Mouse (Mus musculus) thymus, adult 2 months (tissue): ENCODE data around the gene Naaladl2. TPM values are rescaled to one million over a fixed set of nuclear protein-coding genes. Genes with fewer than 3 reads are reported as not detected.

Source experiments
- DNase-seq: peaks from one replicate; pipeline ENCODE4 v3.0.0; 2021
- H3K27ac ChIP-seq: fragments of 200-500 bp; 2 replicates; pipeline ENCODE4 v1.5.1; 2012; ENCODE audit warnings: low read length, control low read depth; ENCODE audit not compliant: control insufficient read depth, insufficient read depth
- H3K27me3 ChIP-seq: fragments of 200-500 bp; 2 replicates; pipeline ENCODE4 v1.6.1; 2012; ENCODE audit warnings: mild to moderate bottlenecking, low read length, moderate library complexity, mixed read lengths; ENCODE audit not compliant: control insufficient read depth, insufficient read depth
- H3K36me3 ChIP-seq: fragments of 200-500 bp; 2 replicates; pipeline ENCODE4 v1.6.1; 2012; ENCODE audit warnings: mild to moderate bottlenecking, low read length, moderate library complexity; ENCODE audit not compliant: control insufficient read depth, insufficient read depth
- H3K4me1 ChIP-seq: fragments of 200-500 bp; replicated peaks from 2 replicates; pipeline ENCODE4 v1.6.1; 2012; ENCODE audit warnings: low read length; ENCODE audit not compliant: control insufficient read depth, insufficient read depth
- H3K4me3 ChIP-seq: fragments of 200-500 bp; 2 replicates; pipeline ENCODE4 v1.5.1; 2012; ENCODE audit warnings: mild to moderate bottlenecking, low read length, control low read depth, moderate library complexity; ENCODE audit not compliant: control insufficient read depth, insufficient read depth
- CTCF ChIP-seq: fragments of 200-500 bp; IDR thresholded peaks from 2 replicates; pipeline ENCODE4 v1.5.1; 2012; ENCODE audit warnings: mild to moderate bottlenecking, control low read depth, low read length, moderate library complexity, borderline replicate concordance; ENCODE audit not compliant: control insufficient read depth, poor library complexity, insufficient read depth; ENCODE audit errors: extremely low read depth
- POLR2A ChIP-seq: fragments of 200-500 bp; IDR thresholded peaks from 2 replicates; pipeline ENCODE4 v1.6.1; 2012; ENCODE audit warnings: mild to moderate bottlenecking, low read length, control low read depth, moderate library complexity; ENCODE audit not compliant: control insufficient read depth, poor library complexity, insufficient read depth; ENCODE audit errors: extremely low read depth
- WGBS: fragments of 180-500 bp; shearing (Covaris S2); methylation state at CpG from one replicate; pipeline ENCODE4 v1.1.7; 2018; 5-methylcytosine and 5-hydroxymethylcytosine counted together
- polyA plus RNA-seq: library from polyadenylated mRNA; depleted of rRNA; stranded (reverse); fragments of >200 nt; gene quantifications from 2 replicates; pipeline ENCODE4 v1.2.3, GENCODE M21; 2012

Gene Naaladl2
- polyA plus RNA-seq, 1 experiment, result 0.23 TPM

GRCm38 (mm10) chr3:24982111-24982510 is 161.9 kb downstream of the Naaladl2 start:
- Histone ChIP-seq H3K4me1 (no peaks in the 10 kb centered on the region), H3K27me3 (no peaks in the 10 kb centered on the region), H3K36me3 (no peaks in the 10 kb centered on the region), H3K27ac (no peak overlapping the region), H3K4me3 (no peak overlapping the region)
- TF ChIP-seq POLR2A (no peak), CTCF (no peak)
- 90% methylated on average over 4 of the region's 4 CpGs for WGBS
- DNase-seq, result no peak

- WGBS, result 90% methylated on average over 2 of the region's 2 CpGs
- Histone ChIP-seq H3K4me1 (no peaks in the 10 kb centered on the region), H3K27ac (no peak overlapping the region), H3K4me3 (no peak overlapping the region), H3K36me3 (no peaks in the 10 kb centered on the region), H3K27me3 (no peaks in the 10 kb centered on the region)
- TF ChIP-seq CTCF, result no peak
- no peak for TF ChIP-seq POLR2A
- no peak for DNase-seq
Observed at GRCm38 (mm10) chr3:24942170-24942569, 201.9 kb downstream of the Naaladl2 start.

- Histone ChIP-seq H3K4me1 (no peaks in the 10 kb centered on the region), H3K4me3 (no peak overlapping the region), H3K36me3 (no peaks in the 10 kb centered on the region), H3K27ac (no peak overlapping the region), H3K27me3 (no peaks in the 10 kb centered on the region)
- no peak for TF ChIP-seq POLR2A
- TF ChIP-seq CTCF, result no peak
- 91% methylated on average over 5 of the region's 5 CpGs for WGBS
- no peak for DNase-seq
Observed at GRCm38 (mm10) chr3:24938507-24939182, 205.4 kb downstream of the Naaladl2 start.

- TF ChIP-seq POLR2A (no peak), CTCF (no peak)
- no peaks in the 10 kb centered on the region for H3K4me1 ChIP-seq
- H3K27ac ChIP-seq, result no peak overlapping the region
- DNase-seq, result no peak
- no peak overlapping the region for H3K4me3 ChIP-seq
- no peaks in the 10 kb centered on the region for H3K36me3 ChIP-seq
- H3K27me3 ChIP-seq, result no peaks in the 10 kb centered on the region
- 49% methylated on average over 2 of the region's 2 CpGs for WGBS
Observed at GRCm38 (mm10) chr3:24921811-24922210, 222.2 kb downstream of the Naaladl2 start.

GRCm38 (mm10) chr3:24921401-24921800 is 222.7 kb downstream of the Naaladl2 start:
- no peak for DNase-seq
- no peaks in the 10 kb centered on the region for H3K4me1 ChIP-seq
- TF ChIP-seq POLR2A (no peak), CTCF (no peak)
- no peaks in the 10 kb centered on the region for H3K36me3 ChIP-seq
- WGBS, result 74% methylated on average over 6 of the region's 6 CpGs
- H3K27ac ChIP-seq, result no peak overlapping the region
- no peaks in the 10 kb centered on the region for H3K27me3 ChIP-seq
- H3K4me3 ChIP-seq, result no peak overlapping the region

- WGBS, result 94% methylated on average over 3 of the region's 3 CpGs
- H3K36me3 ChIP-seq, result no peaks in the 10 kb centered on the region
- no peak overlapping the region for H3K4me3 ChIP-seq
- no peak for DNase-seq
- no peaks in the 10 kb centered on the region for H3K27me3 ChIP-seq
- no peaks in the 10 kb centered on the region for H3K4me1 ChIP-seq
- H3K27ac ChIP-seq, result no peak overlapping the region
- TF ChIP-seq CTCF, result no peak
- no peak for TF ChIP-seq POLR2A
Observed at GRCm38 (mm10) chr3:24905425-24905960, 238.6 kb downstream of the Naaladl2 start.
